9 mouse cellular contexts compared by ENCODE assay signal in the genomic region with DNA sequence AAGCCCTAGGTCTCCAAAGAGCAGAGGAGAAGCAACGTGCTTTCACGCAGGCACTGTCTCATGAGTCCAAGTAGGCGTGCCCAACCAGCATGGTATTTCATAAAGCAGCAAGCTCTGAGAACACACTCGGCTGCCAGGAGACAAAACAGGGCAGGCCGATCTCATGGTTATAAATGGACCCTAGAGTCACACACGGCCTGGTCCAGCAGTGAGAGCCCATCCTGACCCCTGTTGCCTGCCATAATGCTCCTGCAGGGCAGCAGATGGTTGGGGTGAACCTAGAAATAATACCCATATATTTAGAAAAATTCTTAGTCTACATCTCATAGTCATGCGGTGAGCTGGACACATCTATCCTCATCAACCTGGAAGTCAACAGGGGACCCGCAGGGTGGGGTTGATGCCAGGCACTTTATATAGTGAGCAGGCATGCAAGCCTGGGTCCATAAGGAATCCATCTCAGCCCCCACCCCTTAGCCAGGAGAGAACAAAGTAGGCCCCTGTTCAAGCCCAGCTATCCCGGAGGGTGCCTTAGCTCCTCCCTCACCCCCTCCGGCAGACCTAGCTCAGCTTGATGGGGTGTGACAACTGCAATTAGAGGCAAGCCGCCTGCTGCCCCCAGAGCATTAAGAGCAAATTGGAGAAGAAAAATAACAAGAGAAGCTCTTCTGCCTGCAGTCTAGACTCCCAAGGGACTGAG. TPM values are rescaled to one million over a fixed set of nuclear protein-coding genes. Genes with fewer than 3 reads are reported as not detected.
DNase-seq lines count a peak whose midpoint lies in the region; ATAC-seq and TF ChIP-seq lines count a peak whose summit lies in the region.
"Had no signal": no experiment of that assay in that cellular context is flagged by ENCODE, and none has a peak within 500 bp of the region (broad histone marks: within the 10 kb centered on the region; RNA-seq: fewer than 3 reads in every experiment).

No protein-coding gene starts in this region.

- H3K4me1 ChIP-seq in embryonic facial prominence, embryonic 14.5 days (ENCODE audit: control insufficient read depth, insufficient read depth, low read length): peaks cover 21% of the 10 kb centered on the region
- H3K4me1 ChIP-seq in hindbrain, embryonic 16.5 days (ENCODE audit: control insufficient read depth, insufficient read depth, low read depth, low read length): peaks cover 14% of the 10 kb centered on the region

- TF ChIP-seq CTCF in gastrocnemius, adult 2 months (IDR thresholded peaks at IDR 0.05): no peak
- no peak for TF ChIP-seq CTCF in brain, embryonic 14.5 days (IDR thresholded peaks at IDR 0.05; ENCODE audit: borderline replicate concordance, extremely low read depth, insufficient read depth, insufficient read length)

- H3K36me3 ChIP-seq in embryonic facial prominence, embryonic 14.5 days (ENCODE audit: control insufficient read depth, insufficient read depth, low read length): no peaks in the 10 kb centered on the region
- H3K36me3 ChIP-seq in hindbrain, embryonic 16.5 days (ENCODE audit: control insufficient read depth, insufficient read depth, low read length): no peaks in the 10 kb centered on the region

- no peak overlapping the region for H3K9ac ChIP-seq in embryonic facial prominence, embryonic 14.5 days (ENCODE audit: low read depth, low read length)
- H3K9ac ChIP-seq in hindbrain, embryonic 16.5 days (ENCODE audit: low read depth, low read length): no peak overlapping the region

- peak; percentile 75 for DNase-seq in gastrocnemius, adult 2 months
- no peak for DNase-seq in gastrocnemius, postnatal 25 days
- peak; percentile 79 for DNase-seq in brain, embryonic 14.5 days (ENCODE audit: low read depth)
- peak; percentile 77 for DNase-seq in embryonic facial prominence, embryonic 14.5 days (ENCODE audit: low spot score)
- no peak for DNase-seq in testis, postnatal 14 days (ENCODE audit: low spot score)

- peak; percentile 55 for ATAC-seq in embryonic facial prominence, embryonic 14.5 days (ENCODE audit: low read depth)
- ATAC-seq in hindbrain, embryonic 16.5 days: peak; percentile 38
- no peak for ATAC-seq in activated CD4-positive, CD25-positive, alpha-beta regulatory T cell, adult 4 months
- no peak for ATAC-seq in granulocyte monocyte progenitor cell, adult 5-6 weeks (replicated peaks; ENCODE audit: poor library complexity, severe bottlenecking)

- no peaks in the 10 kb centered on the region for H3K9me3 ChIP-seq in embryonic facial prominence, embryonic 14.5 days (ENCODE audit: control insufficient read depth, low read length)
- H3K9me3 ChIP-seq in hindbrain, embryonic 16.5 days (ENCODE audit: control insufficient read depth, low read length): no peaks in the 10 kb centered on the region

- intact Hi-C loops in gastrocnemius, adult 2 months (cut with DNase I): loop anchor here (2.0 kb wide), 1 partner anchor 15 kb away; no protein-coding TSS in a partner anchor

- TF ChIP-seq POLR2A in brain, embryonic 14.5 days (IDR thresholded peaks at IDR 0.05; ENCODE audit: borderline replicate concordance, extremely low read depth, insufficient read depth, insufficient read length, poor library complexity, severe bottlenecking): no peak

- H3K4me3 ChIP-seq in gastrocnemius, adult 2 months: no peak overlapping the region
- no peak overlapping the region for H3K4me3 ChIP-seq in embryonic facial prominence, embryonic 14.5 days (ENCODE audit: low read depth, low read length)
- no peak overlapping the region for H3K4me3 ChIP-seq in hindbrain, embryonic 16.5 days (ENCODE audit: low read length)

- 42% methylated on average over 11 of the region's 11 CpGs for WGBS in embryonic facial prominence, embryonic 14.5 days
- WGBS in hindbrain, embryonic 16.5 days: 34% methylated on average over 11 of the region's 11 CpGs

- no peaks in the 10 kb centered on the region for H3K27me3 ChIP-seq in embryonic facial prominence, embryonic 14.5 days (replicated peaks; ENCODE audit: control insufficient read depth, insufficient read depth, low read length)
- no peaks in the 10 kb centered on the region for H3K27me3 ChIP-seq in hindbrain, embryonic 16.5 days (replicated peaks; ENCODE audit: control insufficient read depth, insufficient read depth, low read length)

- peak overlapping the region; percentile 75 for H3K27ac ChIP-seq in gastrocnemius, adult 2 months
- 0 out of 2 replicates have a peak overlapping the region, but pooled peaks have one; percentile 4 for H3K27ac ChIP-seq in embryonic facial prominence, embryonic 14.5 days (replicated peaks; ENCODE audit: low read depth, low read length)
- H3K27ac ChIP-seq in hindbrain, embryonic 16.5 days (ENCODE audit: low read depth, low read length): peak overlapping the region; percentile 40

- H3K4me2 ChIP-seq in embryonic facial prominence, embryonic 14.5 days (ENCODE audit: low read depth, low read length): no peak overlapping the region
- no peak overlapping the region for H3K4me2 ChIP-seq in hindbrain, embryonic 16.5 days (ENCODE audit: low read length)

RNA-seq across cellular contexts. Expression of a gene that starts 13.6 kb away (rescaled TPM):
- 1 to 10 TPM; 2.9 to 4.5 TPM for total RNA-seq in gastrocnemius, adult 2 months (2021)
- 1 to 10 TPM; 2.6 to 6.0 TPM for total RNA-seq in gastrocnemius, postnatal 25 days (2021)
- polyA plus RNA-seq in brain, embryonic 14.5 days (2012; rRNA removed): 3.6 and 7.4 TPM in 2 replicates
- 2.5 and 2.8 TPM in 2 replicates for polyA plus RNA-seq in embryonic facial prominence, embryonic 14.5 days (2014; fragmentation: Nextera tagmentation; extraction: Ambion mirVana)
- polyA plus RNA-seq in hindbrain, embryonic 16.5 days (2015; fragmentation: Nextera tagmentation; extraction: Ambion mirVana): 13.7 and 13.9 TPM in 2 replicates
- 1 to 10 TPM; 1.7 to 2.4 TPM for polyA plus RNA-seq in activated CD4-positive, CD25-positive, alpha-beta regulatory T cell, adult 4 months (2017; shearing (Covaris generic))
- not detected in 2 replicates for total RNA-seq in granulocyte monocyte progenitor cell, adult 5-6 weeks (2014; fragmentation: Nextera tagmentation)
- total RNA-seq in granulocyte monocyte progenitor cell, adult 5-6 weeks (2017): 0.26 TPM in 1 of 2 replicates, not detected in the other
- total RNA-seq: megakaryocyte progenitor cell, adult 5-6 weeks had no signal

RNA-seq across cellular contexts. Expression of a gene that starts 30.6 kb away (rescaled TPM):
- total RNA-seq in gastrocnemius, adult 2 months (2021): 10 to 100 TPM; 10.7 to 10.9 TPM
- 1 to 10 TPM; 7.8 to 8.1 TPM for total RNA-seq in gastrocnemius, postnatal 25 days (2021)
- polyA plus RNA-seq in brain, embryonic 14.5 days (2012; rRNA removed): 19.5 and 19.9 TPM in 2 replicates
- polyA plus RNA-seq in embryonic facial prominence, embryonic 14.5 days (2014; fragmentation: Nextera tagmentation; extraction: Ambion mirVana): 27.6 and 31.5 TPM in 2 replicates
- 19.4 and 21.9 TPM in 2 replicates for polyA plus RNA-seq in hindbrain, embryonic 16.5 days (2015; fragmentation: Nextera tagmentation; extraction: Ambion mirVana)
- polyA plus RNA-seq in activated CD4-positive, CD25-positive, alpha-beta regulatory T cell, adult 4 months (2017; shearing (Covaris generic)): 1 to 10 TPM; 9.7 to 9.8 TPM
- total RNA-seq in granulocyte monocyte progenitor cell, adult 5-6 weeks (2014; fragmentation: Nextera tagmentation): 27.8 and 30.0 TPM in 2 replicates
- total RNA-seq in granulocyte monocyte progenitor cell, adult 5-6 weeks (2017): 50.3 and 58.6 TPM in 2 replicates

Comparison
In these comparisons a context has a peak if more than half of its experiments do, and no peak if none do; other contexts are left out.
1. DNase-seq: peak in gastrocnemius, adult 2 months (single experiment), brain, embryonic 14.5 days (single experiment) and embryonic facial prominence, embryonic 14.5 days (single experiment); none in gastrocnemius, postnatal 25 days (single experiment) and testis, postnatal 14 days (single experiment).
2. H3K27ac ChIP-seq: peak in every context shown above with its lines; median percentile 75 in gastrocnemius, adult 2 months; 40 in hindbrain, embryonic 16.5 days; 4 in embryonic facial prominence, embryonic 14.5 days.
3. ATAC-seq: peak in embryonic facial prominence, embryonic 14.5 days (single experiment) and hindbrain, embryonic 16.5 days (single experiment); none in activated CD4-positive, CD25-positive, alpha-beta regulatory T cell, adult 4 months (single experiment) and granulocyte monocyte progenitor cell, adult 5-6 weeks (single experiment).